Mouse (Mus musculus) C2C12 (cell line): ENCODE results near the gene Stat3. TPM values are rescaled to one million over a fixed set of nuclear protein-coding genes. Genes with fewer than 3 reads are reported as not detected.
A peak's percentile ranks its signal among the peaks of the same experiment; 100 is the strongest.

Source experiments
- H3K27me3 ChIP-seq: one replicate; pipeline ENCODE4 v1.6.1; 2011; ENCODE audit not compliant: control insufficient read depth, insufficient read depth, insufficient read length
- H3K36me3 ChIP-seq: one replicate; pipeline ENCODE4 v1.6.1; 2011; ENCODE audit not compliant: control insufficient read depth, insufficient read depth
- H3K4me3 ChIP-seq: one replicate; pipeline ENCODE4 v1.5.1; 2011; ENCODE audit warnings: mild to moderate bottlenecking, control low read depth; ENCODE audit not compliant: poor library complexity, insufficient read depth, severe bottlenecking
- H3K79me2 ChIP-seq: one replicate; pipeline ENCODE4 v1.6.1; 2011; ENCODE audit not compliant: control insufficient read depth, insufficient read depth
- H3K79me3 ChIP-seq: one replicate; pipeline ENCODE4 v1.6.1; 2011; ENCODE audit warnings: low read depth, control low read depth
- H3ac ChIP-seq: one replicate; pipeline ENCODE3; 2011; ENCODE audit warnings: low read depth; ENCODE audit not compliant: control insufficient read depth, insufficient read length
- CEBPB ChIP-seq: IDR thresholded peaks from one replicate; pipeline ENCODE4 v1.6.1; 2011; ENCODE audit warnings: low read depth, mild to moderate bottlenecking, control low read depth, moderate library complexity
- CTCF ChIP-seq: IDR thresholded peaks from one replicate; pipeline ENCODE4 v1.5.1; 2011; ENCODE audit not compliant: control insufficient read depth, insufficient read depth, insufficient read length
- FOSL1 ChIP-seq: IDR thresholded peaks from one replicate; pipeline ENCODE4 v1.8.0; 2011; ENCODE audit warnings: mild to moderate bottlenecking, low read length; ENCODE audit not compliant: poor library complexity, insufficient read depth, severe bottlenecking
- MAX ChIP-seq: IDR thresholded peaks from one replicate; pipeline ENCODE4 v1.6.1; 2011; ENCODE audit warnings: mild to moderate bottlenecking, control low read depth
- MYOD1 ChIP-seq: IDR thresholded peaks from one replicate; pipeline ENCODE4 v1.6.1; 2011; ENCODE audit warnings: low read depth; ENCODE audit not compliant: control insufficient read depth, insufficient read length
- MYOG ChIP-seq: IDR thresholded peaks from one replicate; pipeline ENCODE4 v1.6.1; 2011; ENCODE audit not compliant: control insufficient read depth, insufficient read length; ENCODE audit errors: extremely low read depth
- USF1 ChIP-seq: IDR thresholded peaks from one replicate; pipeline ENCODE4 v1.6.1; 2011; ENCODE audit warnings: low read depth, mild to moderate bottlenecking, control low read depth, moderate library complexity
- polyA plus RNA-seq: library from polyadenylated mRNA; unstranded; fragments of >200 nt; fragmentation: generic; extraction: Trizol; gene quantifications from one replicate; pipeline ENCODE4 v1.2.1, GENCODE M21; 2012; ENCODE audit warnings: missing spikeins

Gene Stat3
- polyA plus RNA-seq, 1 experiment: 36.1 TPM

DNA sequence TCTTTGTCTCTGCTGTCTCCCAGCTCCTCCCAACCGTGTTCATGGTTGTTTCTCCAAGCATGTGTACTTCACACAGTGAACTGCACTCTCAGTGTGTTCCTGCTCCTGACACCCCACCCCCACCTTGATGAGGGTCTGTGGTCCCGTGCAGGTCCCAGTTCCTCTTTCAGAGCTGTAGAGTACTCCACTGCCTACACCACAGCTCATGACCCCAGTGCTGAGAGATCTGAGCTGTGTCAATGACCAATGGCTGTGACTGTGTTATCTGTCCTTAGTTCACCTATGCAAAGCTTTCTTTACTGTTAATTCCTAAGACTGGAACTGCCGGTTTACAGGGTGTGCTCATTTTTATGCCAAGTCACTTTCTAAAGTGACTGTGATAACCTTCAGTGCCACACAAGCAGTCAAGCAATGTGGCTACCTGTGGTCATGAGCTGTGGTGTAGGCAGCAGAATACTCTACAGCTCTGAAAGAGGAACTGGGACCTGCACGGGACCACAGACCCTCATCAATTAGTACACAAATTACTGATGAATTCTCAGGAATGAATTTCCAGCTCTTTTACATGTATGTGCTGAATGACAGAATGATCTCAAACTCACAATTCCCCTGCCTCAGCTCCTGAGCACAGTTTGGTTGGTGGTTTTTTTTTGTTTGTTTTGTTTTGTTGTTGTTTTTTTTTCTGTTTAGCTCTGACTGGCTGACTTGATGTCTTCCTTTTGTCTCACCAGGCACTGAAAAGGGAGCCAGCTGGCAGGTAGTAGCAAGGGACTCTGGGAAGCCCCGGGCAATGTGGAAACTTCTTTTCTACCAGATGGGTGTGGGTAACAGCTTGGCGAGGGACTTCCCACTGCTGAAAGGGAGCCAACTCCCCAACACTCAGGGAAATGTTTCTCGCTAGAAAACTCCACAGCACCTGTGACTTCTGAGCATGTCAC lies 41.8 kb downstream of the Stat3 start:
- Histone ChIP-seq H3ac (no peak overlapping the region), H3K79me3 (no peaks in the 10 kb centered on the region), H3K36me3 (peaks cover 37% of the 10 kb centered on the region), H3K79me2 (no peaks in the 10 kb centered on the region), H3K4me3 (no peak overlapping the region), H3K27me3 (no peaks in the 10 kb centered on the region)
- no peak for TF ChIP-seq CTCF
- TF ChIP-seq MAX: no peak
- no peak for TF ChIP-seq MYOG
- no peak for TF ChIP-seq USF1
- no peak for TF ChIP-seq CEBPB
- no peak for TF ChIP-seq MYOD1
- TF ChIP-seq FOSL1: no peak

DNA sequence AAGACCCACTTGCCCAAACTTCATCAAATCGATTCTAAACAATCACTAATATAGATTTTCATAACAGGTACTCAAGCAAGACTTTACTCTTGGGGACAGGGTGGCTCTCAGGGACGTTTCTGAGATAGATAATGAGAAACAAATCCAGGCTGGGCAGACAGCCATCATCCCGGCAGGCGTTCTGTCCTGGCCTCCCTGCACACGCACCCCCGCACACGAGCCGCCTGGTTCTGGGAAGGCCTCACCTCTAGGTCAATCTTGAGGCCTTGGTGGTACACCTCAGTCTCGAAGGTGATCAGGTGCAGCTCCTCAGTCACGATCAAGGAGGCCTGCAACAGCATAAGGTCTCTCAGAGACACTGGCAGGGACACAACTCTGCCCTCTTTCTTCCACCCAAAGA lies 43.3 kb downstream of the Stat3 start:
- TF ChIP-seq FOSL1 (no peak), MYOD1 (no peak), CTCF (no peak), USF1 (no peak), CEBPB (no peak), MYOG (no peak), MAX (no peak)
- Histone ChIP-seq H3K79me3 (no peaks in the 10 kb centered on the region), H3K36me3 (peaks cover 32% of the 10 kb centered on the region), H3ac (no peak overlapping the region), H3K4me3 (no peak overlapping the region), H3K27me3 (no peaks in the 10 kb centered on the region), H3K79me2 (no peaks in the 10 kb centered on the region)

DNA sequence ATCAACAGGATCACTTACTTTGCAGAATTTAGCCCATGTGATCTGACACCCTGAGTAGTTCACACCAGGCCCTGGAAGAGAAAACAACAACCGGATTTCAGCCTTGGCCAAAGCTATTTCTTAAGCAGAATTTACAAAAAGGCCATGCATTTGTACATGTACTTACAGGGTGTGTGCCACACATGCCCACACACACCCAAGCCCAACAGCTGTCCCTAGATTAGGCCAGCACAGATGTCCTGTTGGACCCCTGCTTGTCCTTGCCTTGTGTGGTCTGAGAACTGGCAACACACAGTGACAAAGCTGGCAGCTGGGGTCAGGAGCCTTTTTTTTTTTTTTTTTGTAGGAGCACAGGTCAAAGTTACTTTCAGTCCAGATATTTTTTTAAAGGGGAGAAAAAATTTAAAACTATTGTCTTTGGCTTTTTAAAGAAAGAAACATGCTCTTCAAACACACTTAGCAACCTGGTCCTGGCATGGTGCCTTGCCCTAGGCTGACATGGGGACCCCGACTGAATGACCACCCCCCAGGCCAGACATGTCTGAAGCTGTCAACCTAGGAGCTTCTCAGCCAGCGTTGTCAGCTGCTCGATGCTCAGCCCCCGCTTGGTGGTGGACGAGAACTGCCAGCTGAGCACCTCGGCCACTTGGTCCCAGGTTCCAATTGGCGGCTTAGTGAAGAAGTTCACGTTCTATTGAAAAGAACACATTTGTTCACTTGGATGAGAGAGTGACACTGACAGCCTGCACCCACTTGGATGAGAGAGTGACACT lies 45.0 kb downstream of the Stat3 start:
- no peak overlapping the region for H3K4me3 ChIP-seq
- H3K79me3 ChIP-seq: no peaks in the 10 kb centered on the region
- H3K36me3 ChIP-seq: peaks cover 25% of the 10 kb centered on the region
- no peaks in the 10 kb centered on the region for H3K79me2 ChIP-seq
- TF ChIP-seq MYOD1: no peak
- no peak for TF ChIP-seq CEBPB
- TF ChIP-seq MYOG: no peak
- no peak for TF ChIP-seq CTCF
- no peak for TF ChIP-seq MAX
- H3K27me3 ChIP-seq: no peaks in the 10 kb centered on the region
- no peak overlapping the region for H3ac ChIP-seq

DNA sequence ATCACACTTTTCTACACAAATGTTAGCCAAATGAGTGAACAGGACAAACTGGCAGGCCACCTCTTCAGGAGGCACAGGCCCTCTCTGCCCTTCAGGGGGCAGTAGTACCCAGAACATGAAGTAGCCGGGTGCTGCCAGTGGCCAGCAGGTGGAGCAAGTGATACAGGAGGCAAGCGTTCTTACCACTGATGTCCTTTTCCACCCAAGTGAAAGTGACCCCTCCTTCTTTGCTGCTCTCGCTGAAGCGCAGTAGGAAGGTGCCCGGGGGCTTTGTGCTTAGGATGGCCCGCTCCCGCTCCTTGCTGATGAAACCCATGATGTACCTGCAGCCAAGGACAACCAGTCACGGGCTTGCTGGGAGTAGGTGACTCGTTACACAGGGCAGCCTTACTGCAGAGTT lies 45.9 kb downstream of the Stat3 start:
- Histone ChIP-seq H3ac (no peak overlapping the region), H3K79me2 (no peaks in the 10 kb centered on the region), H3K36me3 (peaks cover 34% of the 10 kb centered on the region), H3K27me3 (no peaks in the 10 kb centered on the region), H3K79me3 (no peaks in the 10 kb centered on the region), H3K4me3 (no peak overlapping the region)
- TF ChIP-seq USF1 (no peak), CEBPB (no peak), FOSL1 (no peak), MAX (no peak), CTCF (peak; percentile 99), MYOD1 (no peak), MYOG (no peak)

DNA sequence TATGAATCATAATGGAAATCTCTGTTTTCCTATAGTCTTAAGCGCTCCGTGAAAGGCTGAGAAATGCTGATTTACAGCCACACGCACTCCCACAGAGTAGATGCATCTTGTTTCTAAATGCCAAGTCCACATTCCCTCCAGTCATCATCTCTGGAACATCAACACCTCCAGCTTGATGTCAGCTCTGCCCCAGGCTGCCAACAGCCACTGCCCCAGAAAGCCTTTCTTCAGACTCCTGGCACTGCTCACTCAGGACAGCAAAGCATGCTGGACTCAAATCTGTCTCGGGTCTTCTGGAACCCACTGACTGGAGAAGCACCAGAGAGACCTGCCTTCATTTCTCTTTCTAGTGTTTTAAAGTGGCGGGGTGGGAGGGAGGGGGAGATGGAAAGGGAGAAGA lies 46.9 kb downstream of the Stat3 start:
- H3K79me2 ChIP-seq: no peaks in the 10 kb centered on the region
- H3K79me3 ChIP-seq: no peaks in the 10 kb centered on the region
- no peak overlapping the region for H3ac ChIP-seq
- no peaks in the 10 kb centered on the region for H3K27me3 ChIP-seq
- TF ChIP-seq MYOD1 (no peak), USF1 (no peak), CEBPB (no peak), FOSL1 (no peak), MAX (no peak), CTCF (no peak), MYOG (no peak)
- no peak overlapping the region for H3K4me3 ChIP-seq
- H3K36me3 ChIP-seq: peaks cover 37% of the 10 kb centered on the region
